ENCODE assay signal across 13 mouse cellular contexts in genomic region chr1:155056166-155056565, GRCm38 (mm10). TPM values are rescaled to one million over a fixed set of nuclear protein-coding genes. Genes with fewer than 3 reads are reported as not detected.
DNase-seq lines count a peak whose midpoint lies in the region; ATAC-seq and TF ChIP-seq lines count a peak whose summit lies in the region.
"Had no signal": no experiment of that assay in that cellular context is flagged by ENCODE, and none has a peak within 500 bp of the region (broad histone marks: within the 10 kb centered on the region; RNA-seq: fewer than 3 reads in every experiment).

No protein-coding gene starts in this region.

- no peaks in the 10 kb centered on the region for H3K27me3 ChIP-seq in megakaryocyte, embryonic 14.5 days (replicated peaks)
- H3K27me3 ChIP-seq in liver, embryonic 11.5 days (replicated peaks; ENCODE audit: control insufficient read depth, insufficient read depth, low read length), result no peaks in the 10 kb centered on the region; the same call in 1 of the 2 replicates

- no peaks in the 10 kb centered on the region for H3K9me3 ChIP-seq in megakaryocyte, embryonic 14.5 days
- no peaks in the 10 kb centered on the region for H3K9me3 ChIP-seq in liver, embryonic 11.5 days (ENCODE audit: control insufficient read depth, low read length)

- peak overlapping the region; percentile 35; the same call in 1 of the 2 replicates for H3K27ac ChIP-seq in embryonic fibroblast, embryonic 13.5 days (ENCODE audit: insufficient read depth, low read length)
- no peak overlapping the region for H3K27ac ChIP-seq in liver, embryonic 11.5 days (ENCODE audit: low read depth, low read length)
- H3K27ac ChIP-seq: heart, adult 2 months had no signal

- peak overlapping the region; percentile 67 for H3K4me3 ChIP-seq in megakaryocyte, embryonic 14.5 days (replicated peaks)
- no peak overlapping the region for H3K4me3 ChIP-seq in embryonic fibroblast, embryonic 13.5 days (ENCODE audit: insufficient read depth, low read length)
- no peak overlapping the region for H3K4me3 ChIP-seq in liver, embryonic 11.5 days (ENCODE audit: low read depth, low read length)
- H3K4me3 ChIP-seq: erythroblast, embryonic 14.5 days; heart, adult 2 months had no signal

- peaks cover 95% of the 10 kb centered on the region for H3K4me1 ChIP-seq in megakaryocyte, embryonic 14.5 days
- H3K4me1 ChIP-seq in embryonic fibroblast, embryonic 13.5 days (ENCODE audit: control insufficient read depth, insufficient read depth, low read length), result peaks cover 23% of the 10 kb centered on the region
- H3K4me1 ChIP-seq in liver, embryonic 11.5 days (replicated peaks; ENCODE audit: control insufficient read depth, insufficient read depth, low read length), result peaks cover 21% of the 10 kb centered on the region

- H3K36me3 ChIP-seq in megakaryocyte, embryonic 14.5 days (replicated peaks; ENCODE audit: low read length), result no peaks in the 10 kb centered on the region
- no peaks in the 10 kb centered on the region for H3K36me3 ChIP-seq in liver, embryonic 11.5 days (ENCODE audit: control insufficient read depth, insufficient read depth, low read length)

- no peak for TF ChIP-seq CTCF in embryonic fibroblast, embryonic 13.5 days (IDR thresholded peaks at IDR 0.05; ENCODE audit: borderline replicate concordance, insufficient read depth, low read length)

- H3K9ac ChIP-seq in liver, embryonic 11.5 days (ENCODE audit: low read depth, low read length), result no peak overlapping the region

- no peak for TF ChIP-seq POLR2A in embryonic fibroblast, embryonic 13.5 days (IDR thresholded peaks at IDR 0.05; ENCODE audit: low read depth, low read length)

- WGBS in liver, embryonic 11.5 days, result 90% methylated on average over 1 of the region's 1 CpGs

- peak; percentile 50 for DNase-seq in CD4-positive, CD25-positive, alpha-beta regulatory T cell, adult 2 months (ENCODE audit: low read depth, low spot score)
- DNase-seq in gastrocnemius, postnatal 4 days (ENCODE audit: low spot score in 2 of 2), result no peak
- no peak for DNase-seq in liver, embryonic 11.5 days (ENCODE audit: low spot score)
- no peak for DNase-seq in heart, adult 9 months (ENCODE audit: low spot score in 2 of 2)
- DNase-seq: adrenal gland, postnatal 14 days; B cell, adult 2 months; heart, adult 2 months; thymus, postnatal 4 days had no signal

- ATAC-seq in CD4-positive, CD25-positive, alpha-beta regulatory T cell, adult 4 months, result no peak
- ATAC-seq in megakaryocyte, adult 5-6 weeks (ENCODE audit: poor library complexity, severe bottlenecking), result no peak
- no peak for ATAC-seq in liver, embryonic 11.5 days (replicated peaks; ENCODE audit: low FRiP score)

- no peak overlapping the region for H3K4me2 ChIP-seq in liver, embryonic 11.5 days

RNA-seq across cellular contexts. Expression of gene Ier5, which starts 43.3 kb away (rescaled TPM):
- 10 to 100 TPM in 1 of 2 experiments, 1 to 10 TPM in 1; 4.9 to 12.6 TPM for polyA plus RNA-seq in CD4-positive, CD25-positive, alpha-beta regulatory T cell, adult 4 months (2017; shearing (Covaris generic))
- polyA plus RNA-seq in megakaryocyte, embryonic 14.5 days (2012; ENCODE audit: insufficient read depth, low replicate concordance), result 33.6 and 49.8 TPM in 2 replicates
- 58.4 and 62.3 TPM in 2 replicates for total RNA-seq in megakaryocyte, adult 5-6 weeks (2015)
- 35.4 and 38.3 TPM in 2 replicates for total RNA-seq in megakaryocyte, adult 5-6 weeks (2017)
- 37.2 and 48.4 TPM in 2 replicates for polyA plus RNA-seq in embryonic fibroblast, embryonic 13.5 days (2011; ENCODE audit: insufficient read length, low read depth, missing spikeins)
- 10 to 100 TPM; 10.4 to 12.5 TPM for total RNA-seq in gastrocnemius, postnatal 4 days (2021)
- 6.7 and 7.3 TPM in 2 replicates for polyA plus RNA-seq in liver, embryonic 11.5 days (2014; fragmentation: Nextera tagmentation; extraction: Ambion mirVana)
